Mouse (Mus musculus) ES-E14 (cell line): ENCODE results near the gene Cdk15. TPM values are rescaled to one million over a fixed set of nuclear protein-coding genes. Genes with fewer than 3 reads are reported as not detected.
A peak's percentile ranks its signal among the peaks of the same experiment; 100 is the strongest.

Experiments used
- DNase-seq: peaks from one replicate; pipeline ENCODE4 v3.0.0-alpha.2; 2013; ENCODE audit warnings: low read depth, low spot score
- H3K27ac ChIP-seq: 2 replicates; pipeline ENCODE4 v1.5.1; 2012; ENCODE audit warnings: low read depth, mild to moderate bottlenecking, low read length, moderate library complexity, mixed read lengths; ENCODE audit not compliant: poor library complexity, insufficient read depth, severe bottlenecking
- H3K36me3 ChIP-seq: 2 replicates; pipeline ENCODE4 v1.6.1; 2012; ENCODE audit warnings: mild to moderate bottlenecking, low read length, moderate library complexity, mixed read lengths; ENCODE audit not compliant: control insufficient read depth, poor library complexity, insufficient read depth, severe bottlenecking
- H3K4me1 ChIP-seq, 2 experiments: fragments of 150-350 bp in 1 of 2; sonication (generic) in 1 of 2; 2 replicates each; pipeline ENCODE4 v1.6.1; 2012; ENCODE audit warnings: low read length in 2 of 2, mild to moderate bottlenecking in 1 of 2, mixed read lengths in 1 of 2; ENCODE audit not compliant: control insufficient read depth in 2 of 2, insufficient read depth in 2 of 2, poor library complexity in 1 of 2
- H3K4me3 ChIP-seq, 2 experiments: fragments of 150-350 bp in 1 of 2; sonication (generic) in 1 of 2; 2 replicates each; pipeline ENCODE4 v1.5.1; 2012; ENCODE audit warnings: low read length in 2 of 2, low read depth in 1 of 2, mild to moderate bottlenecking in 1 of 2, mixed read lengths in 1 of 2; ENCODE audit not compliant: insufficient read depth in 1 of 2, poor library complexity in 1 of 2, severe bottlenecking in 1 of 2
- H3K9ac ChIP-seq: 2 replicates; pipeline ENCODE4 v1.6.1; 2012; ENCODE audit warnings: low read depth, mild to moderate bottlenecking, low read length, mixed read lengths; ENCODE audit not compliant: poor library complexity, insufficient read depth, severe bottlenecking
- H3K9me3 ChIP-seq: fragments of 150-350 bp; sonication (generic); 2 replicates; pipeline ENCODE4 v1.6.1; 2012; ENCODE audit warnings: low read depth, mild to moderate bottlenecking, low read length; ENCODE audit not compliant: control insufficient read depth, insufficient read depth
- CHD2 ChIP-seq: IDR thresholded peaks from 2 replicates; pipeline ENCODE4 v1.6.1; 2014; ENCODE audit warnings: mild to moderate bottlenecking, low read depth, low read length, inconsistent platforms
- HCFC1 ChIP-seq: IDR thresholded peaks from 2 replicates; pipeline ENCODE4 v1.6.1; 2012; ENCODE audit warnings: low read length, inconsistent platforms, borderline replicate concordance; ENCODE audit not compliant: insufficient read depth
- MAFK ChIP-seq: IDR thresholded peaks from 2 replicates; pipeline ENCODE4 v1.6.1; 2014; ENCODE audit warnings: mild to moderate bottlenecking, low read depth, low read length, inconsistent platforms; ENCODE audit not compliant: insufficient read depth
- ZC3H11A ChIP-seq: IDR thresholded peaks from 2 replicates; pipeline ENCODE4 v1.6.1; 2012; ENCODE audit warnings: low read depth, mild to moderate bottlenecking, inconsistent platforms, low read length, borderline replicate concordance
- ZNF384 ChIP-seq: IDR thresholded peaks from 2 replicates; pipeline ENCODE4 v1.6.1; 2012; ENCODE audit warnings: low read depth, low read length, inconsistent platforms
- in situ Hi-C, 2 experiments: fragments of 600-800 bp; cut with MboI; formaldehyde crosslinking; loops; one replicate each; pipeline ENCODE4 v1.15.1; 2025; ENCODE audit warnings: low sequenced_read_pairs in 2 of 2, inconsistent platforms in 1 of 2; ENCODE audit not compliant: unreplicated experiment in 2 of 2
- total RNA-seq: library from RNA; depleted of rRNA; stranded (reverse); fragments of 300-350 nt; gene quantifications from 2 replicates; pipeline ENCODE4 v1.2.3, GENCODE M21; 2012

The Cdk15 gene
- total RNA-seq, 1 experiment = 0.58 TPM

DNA sequence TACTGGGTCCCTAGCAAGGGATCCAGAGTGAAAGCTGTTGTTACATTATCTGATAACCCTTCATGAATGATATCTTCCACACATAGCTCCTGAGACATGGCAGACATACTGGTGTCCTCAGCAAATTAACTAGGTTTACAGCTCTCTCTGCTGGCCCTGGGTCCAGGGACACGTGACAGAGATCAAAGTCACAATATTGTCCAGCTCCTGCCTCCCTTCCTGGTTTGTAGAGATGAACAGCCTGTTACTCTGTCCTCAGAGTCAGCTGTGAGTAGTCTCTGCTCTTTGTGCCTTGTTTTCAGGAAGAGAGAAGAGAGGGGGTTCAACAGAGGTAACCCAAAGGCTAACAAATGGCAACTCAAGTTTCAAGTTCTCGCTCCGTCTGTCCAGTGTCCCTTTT lies 125.8 kb downstream of the Cdk15 start:
- no peak for TF ChIP-seq ZNF384
- TF ChIP-seq ZC3H11A = no peak
- no peak for TF ChIP-seq CHD2
- no peak for TF ChIP-seq HCFC1
- no peak for TF ChIP-seq MAFK
- in situ Hi-C loops = no loop called here
- DNase-seq = no peak
- Histone ChIP-seq H3K9ac (no peak overlapping the region), H3K27ac (no peak overlapping the region), H3K36me3 (no peaks in the 10 kb centered on the region), H3K4me3 (no peak overlapping the region), H3K9me3 (no peaks in the 10 kb centered on the region), H3K4me1 (peaks cover 11 to 14% of the 10 kb centered on the region in 2 experiments)

DNA sequence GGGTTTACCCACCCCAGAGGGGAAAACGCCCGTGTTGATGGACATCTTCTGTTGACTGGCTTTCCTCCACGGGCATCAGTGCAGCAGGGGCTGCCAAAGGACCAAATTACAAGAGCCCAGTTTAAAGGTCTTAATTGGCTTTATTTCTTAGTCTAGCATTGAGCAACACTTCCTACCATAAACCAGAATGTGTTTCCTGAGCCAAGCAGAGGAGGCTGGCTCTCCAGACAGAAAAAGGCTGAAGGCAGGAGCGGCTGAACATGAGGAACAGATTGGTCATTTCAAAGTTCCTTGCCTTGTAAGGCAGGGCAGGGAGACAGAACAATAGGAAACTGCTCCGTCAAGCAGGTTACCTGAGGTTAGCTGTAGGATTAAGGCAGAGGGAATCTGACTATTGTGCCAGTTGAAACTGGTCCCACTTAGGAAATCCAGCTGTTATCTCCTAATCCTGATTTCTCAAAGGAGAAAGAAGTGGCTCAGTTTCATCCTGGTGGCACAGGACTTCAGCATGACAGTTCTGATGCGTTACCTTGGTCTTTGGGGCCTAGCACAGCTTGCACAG lies 126.4 kb downstream of the Cdk15 start:
- no peak overlapping the region for H3K9ac ChIP-seq
- H3K9me3 ChIP-seq = no peaks in the 10 kb centered on the region
- no peaks in the 10 kb centered on the region for H3K36me3 ChIP-seq
- no peak for DNase-seq
- TF ChIP-seq HCFC1 (no peak), ZNF384 (no peak), CHD2 (no peak), MAFK (no peak), ZC3H11A (no peak)
- in situ Hi-C loops = no loop called here
- no peak overlapping the region for H3K4me3 ChIP-seq
- H3K27ac ChIP-seq = no peak overlapping the region
- H3K4me1 ChIP-seq = peaks cover 5 to 13% of the 10 kb centered on the region in 2 experiments; a peak in 2 of 4 replicates

DNA sequence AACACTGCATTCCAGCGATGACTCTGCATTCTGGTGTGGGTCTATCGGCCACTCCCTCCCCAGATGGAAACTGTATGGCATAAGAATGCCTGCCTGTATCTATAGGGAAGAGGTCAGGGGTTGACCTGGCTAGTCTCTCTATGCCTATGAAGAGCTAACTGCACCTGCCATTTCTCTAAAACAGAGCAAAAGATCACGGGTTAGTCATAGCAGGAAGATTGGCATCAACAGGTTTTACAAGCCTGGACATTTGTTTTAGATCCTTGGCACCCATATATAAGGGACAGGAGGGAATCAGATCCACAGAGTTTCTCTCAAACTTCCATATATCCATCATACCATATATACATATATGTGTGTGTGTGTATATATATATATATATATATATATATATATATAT lies 127.7 kb downstream of the Cdk15 start:
- Histone ChIP-seq H3K9me3 (no peaks in the 10 kb centered on the region), H3K4me3 (no peak overlapping the region), H3K36me3 (no peaks in the 10 kb centered on the region), H3K9ac (no peak overlapping the region), H3K4me1 (peaks cover 5 to 9% of the 10 kb centered on the region in 2 experiments; a peak in 2 of 4 replicates), H3K27ac (no peak overlapping the region)
- in situ Hi-C loops = no loop called here
- no peak for DNase-seq
- TF ChIP-seq MAFK (peak; percentile 19; the same call in 1 of the 2 replicates), HCFC1 (no peak)

DNA sequence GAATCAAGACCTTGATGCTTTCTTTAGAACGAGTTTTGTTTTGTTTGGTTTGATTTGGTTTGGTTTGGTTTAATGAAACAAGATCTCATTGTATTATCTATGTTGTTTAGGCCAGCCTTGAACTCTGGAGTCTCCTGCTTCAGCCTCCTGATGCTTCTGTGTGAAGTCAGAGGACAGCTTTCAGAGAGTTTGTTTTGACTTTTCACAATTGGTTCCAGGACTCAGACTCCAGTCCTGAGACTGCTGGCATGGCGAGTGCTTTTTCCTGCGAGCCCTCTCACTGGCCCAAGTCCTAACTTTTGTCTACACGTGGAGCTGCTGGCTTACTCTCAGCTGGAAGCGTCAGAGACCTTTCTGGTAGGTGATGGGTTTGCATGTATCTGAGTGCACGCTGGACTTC lies 128.9 kb downstream of the Cdk15 start:
- H3K4me1 ChIP-seq = peaks cover 5 to 9% of the 10 kb centered on the region in 2 experiments; a peak in 2 of 4 replicates
- H3K4me3 ChIP-seq = no peak overlapping the region
- H3K9ac ChIP-seq = no peak overlapping the region
- no peaks in the 10 kb centered on the region for H3K36me3 ChIP-seq
- H3K9me3 ChIP-seq = no peaks in the 10 kb centered on the region
- TF ChIP-seq HCFC1 (no peak), MAFK (no peak), ZC3H11A (no peak), CHD2 (no peak), ZNF384 (no peak)
- DNase-seq = no peak
- in situ Hi-C loops = no loop called here
- H3K27ac ChIP-seq = no peak overlapping the region
